Mouse (Mus musculus): ENCODE data around the gene Map2k1. TPM values are rescaled to one million over a fixed set of nuclear protein-coding genes. Genes with fewer than 3 reads are reported as not detected.
"Not testable (repeated sequence)": the region's sequence is repeated elsewhere in the genome, so short reads cannot be mapped to it uniquely, and the experiment has no call there.

Map2k1 gene
- polyA plus RNA-seq, 1 experiment from 2014 or later: 56.0 TPM

- WGBS: 74% methylated on average over 1 of the region's 1 CpGs
- H3K4me2 ChIP-seq: no peak overlapping the region
- no peak for ATAC-seq (ENCODE audit: low FRiP score)
- no peaks in the 10 kb centered on the region for H3K36me3 ChIP-seq (replicated peaks)
- H3K4me3 ChIP-seq (replicated peaks): no peak overlapping the region
- H3K9me3 ChIP-seq: no peaks in the 10 kb centered on the region
- no peak overlapping the region for H3K9ac ChIP-seq
- no peaks in the 10 kb centered on the region for H3K4me1 ChIP-seq
- no peak overlapping the region for H3K27ac ChIP-seq
- no peaks in the 10 kb centered on the region for H3K27me3 ChIP-seq
These were observed 32.8 kb downstream of the Map2k1 start for GRCm38 (mm10) chr9:64220603-64221002.

DNA sequence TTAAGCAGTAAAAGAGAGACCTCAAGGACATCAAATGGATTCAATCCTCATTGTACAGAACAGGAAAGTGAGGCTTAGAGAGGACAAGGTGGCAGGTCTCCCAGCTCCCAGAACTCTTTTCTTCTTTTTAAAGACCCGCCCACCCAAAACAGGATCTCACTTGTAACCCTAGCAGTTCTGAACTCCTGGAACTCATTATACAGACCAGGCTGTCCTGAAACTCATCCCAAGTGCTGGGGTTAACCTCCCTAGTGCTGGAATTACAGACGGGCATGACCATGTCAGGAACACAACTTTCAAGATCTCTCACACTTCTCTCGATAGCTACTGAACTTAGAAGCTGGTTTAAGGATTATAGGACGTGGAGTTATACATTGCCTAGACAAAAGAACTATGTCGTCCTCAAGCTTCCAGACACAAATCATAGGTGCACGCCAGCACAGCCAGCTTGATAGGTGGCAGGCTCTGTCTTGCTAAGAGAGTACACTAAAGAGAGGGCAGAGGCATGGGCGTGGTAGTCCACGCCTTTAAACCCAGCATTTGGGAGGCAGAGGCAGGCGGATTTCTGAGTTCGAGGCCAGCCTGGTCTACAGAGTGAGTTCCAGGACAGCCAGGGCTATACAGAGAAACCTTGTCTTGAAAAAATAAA lies 33.5 kb downstream of the Map2k1 start:
- H3K27me3 ChIP-seq: no peaks in the 10 kb centered on the region
- H3K9ac ChIP-seq: no peak overlapping the region
- H3K27ac ChIP-seq: no peak overlapping the region
- no peak overlapping the region for H3K4me3 ChIP-seq (replicated peaks)
- no peaks in the 10 kb centered on the region for H3K36me3 ChIP-seq (replicated peaks)
- 84% methylated on average over 10 of the region's 10 CpGs for WGBS
- ATAC-seq (ENCODE audit: low FRiP score): no peak
- no peak overlapping the region for H3K4me2 ChIP-seq
- no peaks in the 10 kb centered on the region for H3K4me1 ChIP-seq
- H3K9me3 ChIP-seq: no peaks in the 10 kb centered on the region

- Histone ChIP-seq H3K27ac (no peak overlapping the region), H3K36me3 (replicated peaks) (no peaks in the 10 kb centered on the region), H3K27me3 (no peaks in the 10 kb centered on the region), H3K9me3 (no peaks in the 10 kb centered on the region), H3K4me1 (no peaks in the 10 kb centered on the region), H3K4me3 (replicated peaks) (no peak overlapping the region), H3K4me2 (no peak overlapping the region), H3K9ac (no peak overlapping the region)
- ATAC-seq (ENCODE audit: low FRiP score): no peak
- 45% methylated on average over 1 of the region's 1 CpGs for WGBS
These were observed 34.1 kb downstream of the Map2k1 start for GRCm38 (mm10) chr9:64219305-64219704.

DNA sequence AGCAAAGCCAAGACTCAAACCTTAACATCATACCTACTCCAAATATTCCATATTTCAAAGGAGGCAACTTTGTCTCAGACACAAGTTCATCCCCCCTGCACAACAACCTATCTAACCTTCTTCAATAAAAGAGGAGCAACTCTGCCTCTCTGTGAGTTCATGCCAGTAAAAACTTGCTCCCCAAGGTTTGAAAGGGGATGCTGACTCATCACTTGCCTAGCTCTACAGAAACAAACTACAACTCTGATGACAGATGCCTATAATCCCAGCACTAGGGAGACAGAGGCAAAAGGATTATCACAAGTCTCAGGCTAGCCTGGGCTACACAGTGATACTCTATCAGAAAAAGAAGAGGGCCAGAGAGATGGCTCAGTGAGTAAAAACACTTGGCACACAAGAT lies 35.5 kb downstream of the Map2k1 start:
- no peak for ATAC-seq (ENCODE audit: low FRiP score)
- Histone ChIP-seq H3K4me2 (no peak overlapping the region), H3K27me3 (no peaks in the 10 kb centered on the region), H3K4me3 (replicated peaks) (no peak overlapping the region), H3K4me1 (no peaks in the 10 kb centered on the region), H3K9me3 (no peaks in the 10 kb centered on the region), H3K27ac (no peak overlapping the region), H3K36me3 (replicated peaks) (no peaks in the 10 kb centered on the region), H3K9ac (no peak overlapping the region)

DNA sequence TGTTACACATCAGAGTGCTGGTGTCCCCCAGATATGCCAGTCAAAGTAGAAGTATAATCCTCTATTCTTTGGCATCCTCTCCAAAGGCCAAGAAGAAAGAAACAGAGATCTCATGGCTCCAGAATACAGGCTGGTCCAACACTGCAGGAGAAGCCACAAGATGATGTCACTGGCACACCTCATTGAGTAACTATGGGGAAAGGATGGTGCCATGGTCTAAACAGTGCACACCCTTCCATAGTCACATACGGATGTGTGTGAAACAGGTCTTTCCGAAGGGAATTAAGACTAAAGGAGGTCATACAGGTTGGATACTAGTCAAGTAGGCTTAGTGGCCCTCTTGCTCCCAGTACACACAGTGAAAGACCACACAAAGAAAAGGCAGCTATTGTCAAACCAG lies 36.8 kb downstream of the Map2k1 start:
- H3K36me3 ChIP-seq (replicated peaks): peaks cover 7% of the 10 kb centered on the region
- ATAC-seq (ENCODE audit: low FRiP score): no peak
- H3K9me3 ChIP-seq: no peaks in the 10 kb centered on the region
- H3K27ac ChIP-seq: no peak overlapping the region
- no peaks in the 10 kb centered on the region for H3K4me1 ChIP-seq
- no peaks in the 10 kb centered on the region for H3K27me3 ChIP-seq
- H3K4me2 ChIP-seq: no peak overlapping the region
- H3K4me3 ChIP-seq (replicated peaks): no peak overlapping the region
- WGBS: 92% methylated on average over 2 of the region's 2 CpGs
- H3K9ac ChIP-seq: no peak overlapping the region

GRCm38 (mm10) chr9:64216090-64216489 lies 37.3 kb downstream of the Map2k1 start:
- ATAC-seq (ENCODE audit: low FRiP score): no peak
- Histone ChIP-seq H3K36me3 (replicated peaks) (peaks cover 7% of the 10 kb centered on the region), H3K4me1 (no peaks in the 10 kb centered on the region), H3K27ac (no peak overlapping the region), H3K27me3 (no peaks in the 10 kb centered on the region), H3K9me3 (no peaks in the 10 kb centered on the region), H3K4me2 (no peak overlapping the region), H3K9ac (no peak overlapping the region), H3K4me3 (replicated peaks) (no peak overlapping the region)
- WGBS: 88% methylated on average over 4 of the region's 4 CpGs

- H3K36me3 ChIP-seq (replicated peaks): peaks cover 16% of the 10 kb centered on the region
- H3K27me3 ChIP-seq: no peaks in the 10 kb centered on the region
- WGBS: 91% methylated on average over 17 of the region's 17 CpGs
- no peaks in the 10 kb centered on the region for H3K4me1 ChIP-seq
- H3K4me3 ChIP-seq (replicated peaks): no peak overlapping the region
- H3K9ac ChIP-seq: no peak overlapping the region
- no peak overlapping the region for H3K4me2 ChIP-seq
- H3K27ac ChIP-seq: no peak overlapping the region
- no peak for ATAC-seq (ENCODE audit: low FRiP score)
- H3K9me3 ChIP-seq: no peaks in the 10 kb centered on the region
These were observed 39.0 kb downstream of the Map2k1 start for GRCm38 (mm10) chr9:64214452-64214851.

- no peak for ATAC-seq (ENCODE audit: low FRiP score)
- WGBS: 73% methylated on average over 3 of the region's 3 CpGs
These were observed 45.8 kb downstream of the Map2k1 start for GRCm38 (mm10) chr9:64207509-64208084.

GRCm38 (mm10) chr9:64202866-64203265 lies 50.6 kb downstream of the Map2k1 start:
- Histone ChIP-seq H3K4me1 (no peaks in the 10 kb centered on the region), H3K9ac (no peak overlapping the region), H3K4me2 (no peak overlapping the region), H3K9me3 (no peaks in the 10 kb centered on the region), H3K4me3 (replicated peaks) (no peak overlapping the region), H3K27me3 (no peaks in the 10 kb centered on the region), H3K27ac (no peak overlapping the region), H3K36me3 (replicated peaks) (peaks cover 30% of the 10 kb centered on the region)
- no peak for ATAC-seq (ENCODE audit: low FRiP score)

More at GRCm38 (mm10) chr9:64207509-64208084, 45.8 kb downstream of the Map2k1 start:
- peaks cover 43% of the 10 kb centered on the region for H3K36me3 ChIP-seq (replicated peaks)
- H3K27me3 ChIP-seq: no peaks in the 10 kb centered on the region
- no peak overlapping the region for H3K4me3 ChIP-seq (replicated peaks)
- no peaks in the 10 kb centered on the region for H3K9me3 ChIP-seq
- H3K4me2 ChIP-seq: no peak overlapping the region
- no peak overlapping the region for H3K9ac ChIP-seq
- H3K4me1 ChIP-seq: no peaks in the 10 kb centered on the region
- H3K27ac ChIP-seq: no peak overlapping the region

DNA sequence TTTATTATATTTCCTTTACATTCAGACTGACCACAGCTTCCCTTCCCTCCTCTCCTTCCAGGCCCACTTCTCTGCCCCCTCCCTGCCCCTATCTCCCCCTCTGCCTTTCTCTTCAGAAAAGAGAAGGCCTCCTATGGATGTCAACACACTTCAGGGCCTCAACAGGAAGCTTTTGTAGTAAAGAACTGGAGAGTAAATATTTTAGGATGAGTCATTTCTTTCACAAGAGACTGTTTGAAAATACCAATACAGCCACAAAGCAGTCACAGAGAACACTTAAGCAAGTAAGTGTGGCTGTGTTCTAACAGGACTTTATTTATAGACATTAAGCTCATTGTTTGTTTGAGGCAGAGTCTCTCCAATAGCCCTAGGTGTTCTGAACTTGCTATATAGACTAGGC lies 51.1 kb downstream of the Map2k1 start:
- no peak overlapping the region for H3K4me3 ChIP-seq (replicated peaks)
- no peak for ATAC-seq (ENCODE audit: low FRiP score)
- no peak overlapping the region for H3K4me2 ChIP-seq
- H3K9me3 ChIP-seq: no peaks in the 10 kb centered on the region
- H3K27ac ChIP-seq: no peak overlapping the region
- H3K27me3 ChIP-seq: no peaks in the 10 kb centered on the region
- H3K4me1 ChIP-seq: no peaks in the 10 kb centered on the region
- H3K36me3 ChIP-seq (replicated peaks): peaks cover 30% of the 10 kb centered on the region
- no peak overlapping the region for H3K9ac ChIP-seq

DNA sequence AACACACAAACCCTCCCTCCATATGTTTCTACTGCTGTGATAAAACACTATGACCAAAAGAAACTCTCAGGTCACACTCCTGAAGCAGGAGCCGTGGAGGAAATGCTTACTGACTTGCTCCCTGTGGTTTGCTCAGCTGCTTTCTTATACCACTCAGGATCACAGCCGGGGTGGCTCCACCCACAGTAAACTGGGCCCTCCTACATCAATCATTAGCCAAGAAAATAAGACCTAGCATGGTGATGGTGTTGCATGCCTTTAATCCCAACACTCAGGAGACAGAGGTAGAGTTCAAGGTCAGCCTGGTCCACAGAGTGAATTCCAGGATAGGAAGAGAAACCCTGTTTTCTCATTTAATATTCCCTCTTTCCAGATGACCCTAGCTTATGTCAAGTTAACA lies 53.5 kb downstream of the Map2k1 start:
- H3K4me2 ChIP-seq: no peak overlapping the region
- no peak overlapping the region for H3K4me3 ChIP-seq (replicated peaks)
- H3K9ac ChIP-seq: no peak overlapping the region
- ATAC-seq (ENCODE audit: low FRiP score): no peak
- H3K27ac ChIP-seq: no peak overlapping the region
- no peaks in the 10 kb centered on the region for H3K27me3 ChIP-seq
- no peaks in the 10 kb centered on the region for H3K4me1 ChIP-seq
- H3K9me3 ChIP-seq: no peaks in the 10 kb centered on the region
- 91% methylated on average over 2 of the region's 2 CpGs for WGBS
- peaks cover 24% of the 10 kb centered on the region for H3K36me3 ChIP-seq (replicated peaks)

DNA sequence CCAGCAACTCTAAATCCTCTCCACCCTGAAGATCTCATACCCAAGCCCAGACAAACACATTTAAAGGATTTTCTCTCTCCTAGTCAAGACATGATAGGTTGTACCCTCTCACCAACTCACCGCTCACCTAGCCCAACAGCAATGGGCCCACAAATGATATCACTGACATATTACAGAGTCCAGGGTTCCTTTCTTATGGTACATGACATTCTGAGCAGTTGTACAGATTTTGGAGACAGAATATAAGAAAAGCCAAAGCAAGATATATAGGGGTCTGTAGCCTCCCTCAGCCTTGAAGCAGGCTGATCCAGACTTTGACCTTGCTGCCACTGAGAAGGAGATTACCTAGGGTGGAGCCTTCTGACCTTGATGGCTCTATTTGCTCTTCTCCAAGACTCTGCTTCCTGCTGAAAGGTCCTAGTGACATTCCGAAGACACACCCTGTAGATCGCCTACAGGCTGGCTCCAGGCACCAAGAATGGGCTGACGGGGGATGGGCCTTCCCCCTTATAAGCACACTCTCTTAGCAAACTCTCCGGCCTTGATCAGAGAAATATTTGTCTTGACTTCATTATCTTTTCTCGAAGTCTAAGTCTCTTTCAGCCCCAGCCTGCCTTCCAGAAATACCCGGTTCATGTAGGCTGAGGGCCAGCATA lies 54.5 kb downstream of the Map2k1 start:
- not testable (repeated sequence) for ATAC-seq (ENCODE audit: low FRiP score); H3K27me3 ChIP-seq; H3K4me2 ChIP-seq; H3K9ac ChIP-seq; H3K4me3 ChIP-seq (replicated peaks); H3K27ac ChIP-seq; H3K9me3 ChIP-seq; H3K4me1 ChIP-seq
- H3K36me3 ChIP-seq (replicated peaks): peaks cover 17% of the 10 kb centered on the region; the same call in 1 of the 2 replicates
- 95% methylated on average over 7 of the region's 7 CpGs for WGBS
